Mouse (Mus musculus) kidney, adult 18-20 months (tissue): ENCODE results near the gene Gpha2.

Experiments
- DNase-seq: peaks from one replicate; pipeline ENCODE4 v3.0.0; 2021

The Gpha2 gene

DNA sequence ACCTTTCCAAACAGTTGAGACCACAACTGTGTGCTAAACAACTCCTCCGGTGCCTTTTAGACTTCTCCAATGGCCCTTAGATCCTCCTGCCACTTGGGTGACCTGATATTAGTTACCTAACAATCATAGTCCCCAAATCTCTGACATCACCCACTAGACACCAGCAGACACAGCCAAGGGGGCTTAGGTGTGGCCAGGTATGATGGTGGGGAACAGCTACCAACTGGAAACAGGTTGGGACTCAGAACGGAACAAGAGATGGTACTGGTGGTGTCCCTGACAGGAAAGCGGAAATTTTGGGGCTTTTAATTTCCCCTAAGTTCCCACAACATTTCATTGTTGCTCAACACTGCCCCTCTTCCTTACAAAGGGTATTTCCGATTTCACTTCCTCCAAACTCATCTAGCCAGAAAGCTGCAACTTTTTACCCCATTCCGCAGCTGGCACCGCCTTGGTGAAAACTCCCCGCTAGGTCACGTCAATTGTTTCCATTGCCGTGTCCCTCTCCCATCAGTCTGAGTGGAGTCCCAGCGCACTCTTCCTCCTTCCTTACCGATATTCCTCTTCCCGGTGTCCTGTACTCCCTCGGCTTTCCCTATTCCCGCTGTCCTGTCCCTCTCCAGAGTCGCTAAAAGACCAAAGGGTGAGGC, 49.7 kb downstream of the Gpha2 start:
- no peak for DNase-seq

DNA sequence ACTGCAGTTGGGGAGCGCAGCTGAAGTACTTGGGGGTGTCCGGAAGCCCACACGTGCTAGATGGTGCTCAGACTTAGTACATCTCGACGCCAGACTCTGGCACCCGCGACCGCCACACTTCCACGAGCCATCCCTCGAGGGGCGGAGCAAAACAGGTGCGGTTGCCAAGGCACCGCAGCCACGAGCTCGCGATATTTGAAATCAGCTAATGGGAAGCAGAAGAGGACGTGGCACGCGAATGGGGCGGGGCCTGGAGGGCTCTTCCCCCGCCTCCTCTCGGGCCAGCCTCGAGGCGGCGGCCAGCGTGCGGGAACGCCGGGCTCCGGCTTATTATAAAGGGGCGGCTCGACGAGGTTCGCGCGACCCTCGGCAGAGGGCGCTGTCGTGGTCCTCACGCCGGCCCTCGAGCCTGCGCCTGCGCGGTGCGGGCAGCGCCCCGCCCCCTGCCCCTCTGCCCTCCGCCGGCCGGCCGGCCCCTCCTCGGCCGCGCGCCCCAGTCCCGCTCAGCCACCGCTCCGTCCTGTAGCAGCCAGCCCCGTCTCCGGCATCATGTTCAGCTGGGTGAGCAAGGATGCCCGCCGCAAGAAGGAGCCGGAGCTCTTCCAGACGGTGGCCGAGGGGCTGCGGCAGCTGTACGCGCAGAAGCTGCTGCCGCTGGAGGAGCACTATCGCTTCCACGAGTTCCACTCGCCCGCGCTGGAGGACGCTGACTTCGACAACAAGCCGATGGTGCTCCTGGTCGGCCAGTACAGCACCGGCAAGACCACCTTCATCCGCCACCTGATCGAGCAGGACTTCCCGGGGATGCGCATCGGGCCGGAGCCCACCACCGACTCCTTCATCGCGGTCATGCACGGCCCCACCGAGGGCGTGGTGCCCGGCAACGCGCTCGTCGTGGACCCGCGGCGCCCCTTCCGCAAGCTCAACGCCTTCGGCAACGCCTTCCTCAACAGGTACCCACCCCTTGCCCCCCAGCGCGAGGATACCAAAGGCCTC, 50.5 kb downstream of the Gpha2 start, which contains the start of gene Ehd1:
Gene Ehd1, plus strand, starts transcription at position 300 of the 996 bp plus-strand sequence.
- peak; percentile 99 for DNase-seq
